Mouse (Mus musculus): ENCODE data around the gene Kif26b. TPM values are rescaled to one million over a fixed set of nuclear protein-coding genes. Genes with fewer than 3 reads are reported as not detected.

The Kif26b gene
- polyA plus RNA-seq, 1 experiment from 2014 or later, result 11.1 TPM

DNA sequence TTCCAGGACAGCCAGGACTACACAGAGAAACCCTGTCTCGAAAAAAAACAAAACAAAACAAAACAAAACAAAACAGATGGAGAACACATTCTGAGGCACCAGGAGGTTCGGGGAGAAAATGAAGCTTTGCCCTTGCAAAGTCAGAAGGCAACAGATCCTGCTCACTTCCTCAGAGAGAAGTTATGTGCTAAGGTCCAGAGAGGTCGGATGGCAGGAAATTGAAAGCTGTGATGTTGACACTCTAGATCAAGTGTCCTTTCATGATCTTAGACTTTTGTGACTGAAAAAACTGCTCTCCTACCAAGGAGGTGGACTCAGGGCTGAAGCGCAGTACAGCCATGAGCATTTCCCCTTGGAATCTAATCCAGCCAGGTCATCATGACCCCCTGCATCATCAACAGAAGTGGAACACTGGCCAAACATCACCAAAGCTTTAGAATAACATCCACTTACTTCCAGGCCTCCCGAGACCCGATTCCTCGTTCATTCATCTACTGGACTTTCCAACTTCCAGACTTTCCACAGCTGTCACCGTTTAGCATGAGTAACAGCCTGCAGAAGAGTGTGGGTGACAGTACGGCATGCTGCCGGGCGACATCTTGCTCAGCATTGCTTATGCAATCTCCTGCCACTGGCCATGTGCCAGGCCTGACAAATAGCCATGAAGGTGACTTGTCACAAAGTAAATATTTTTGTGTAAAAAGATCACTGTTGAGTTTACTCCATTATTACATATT, 112.0 kb downstream of the Kif26b start:
- no peaks in the 10 kb centered on the region for H3K9me3 ChIP-seq (replicated peaks)
- H3K27ac ChIP-seq (replicated peaks), result no peak overlapping the region
- no peak for ATAC-seq (ENCODE audit: low FRiP score)
- no peak overlapping the region for H3K9ac ChIP-seq (replicated peaks)
- H3K4me3 ChIP-seq (replicated peaks), result no peak overlapping the region
- 75% methylated on average over 11 of the region's 11 CpGs for WGBS
- H3K4me2 ChIP-seq, result no peak overlapping the region
- peaks cover 31% of the 10 kb centered on the region for H3K4me1 ChIP-seq
- no peaks in the 10 kb centered on the region for H3K36me3 ChIP-seq
- H3K27me3 ChIP-seq (replicated peaks), result no peaks in the 10 kb centered on the region

- Histone ChIP-seq H3K9me3 (replicated peaks) (no peaks in the 10 kb centered on the region), H3K4me1 (peaks cover 26% of the 10 kb centered on the region), H3K4me2 (no peak overlapping the region), H3K36me3 (no peaks in the 10 kb centered on the region), H3K4me3 (replicated peaks) (no peak overlapping the region), H3K9ac (replicated peaks) (no peak overlapping the region), H3K27ac (replicated peaks) (no peak overlapping the region), H3K27me3 (replicated peaks) (no peaks in the 10 kb centered on the region)
- 73% methylated on average over 2 of the region's 2 CpGs for WGBS
- no peak for ATAC-seq (ENCODE audit: low FRiP score)
Measured at GRCm38 (mm10) chr1:178641788-178642187, 112.9 kb downstream of the Kif26b start.

DNA sequence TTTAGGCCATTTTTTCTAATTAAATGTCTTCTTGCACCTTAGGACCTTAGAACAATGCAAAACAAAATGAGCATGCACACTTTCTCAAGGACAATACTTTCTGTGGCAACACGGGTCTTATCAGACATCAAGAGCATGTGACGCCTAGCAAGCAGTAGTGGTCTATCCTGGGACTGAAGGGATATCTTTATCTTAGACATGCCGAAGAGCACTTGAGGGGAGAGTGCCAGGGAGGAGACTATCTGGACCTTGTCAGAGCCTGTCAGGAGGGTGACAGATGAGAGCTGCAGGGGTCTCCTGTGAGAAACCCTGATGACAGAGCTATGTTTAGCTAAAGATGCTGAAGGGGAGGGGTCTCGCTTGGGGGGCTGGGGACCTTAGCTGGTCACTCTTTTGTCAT, 116.0 kb downstream of the Kif26b start:
- H3K9ac ChIP-seq (replicated peaks), result no peak overlapping the region
- no peaks in the 10 kb centered on the region for H3K36me3 ChIP-seq
- H3K4me1 ChIP-seq, result peaks cover 13% of the 10 kb centered on the region; the same call in 1 of the 2 replicates
- no peak for ATAC-seq (ENCODE audit: low FRiP score)
- no peaks in the 10 kb centered on the region for H3K27me3 ChIP-seq (replicated peaks)
- no peak overlapping the region for H3K27ac ChIP-seq (replicated peaks)
- H3K4me2 ChIP-seq, result no peak overlapping the region
- H3K4me3 ChIP-seq (replicated peaks), result no peak overlapping the region
- WGBS, result 82% methylated on average over 4 of the region's 4 CpGs
- H3K9me3 ChIP-seq (replicated peaks), result no peaks in the 10 kb centered on the region

DNA sequence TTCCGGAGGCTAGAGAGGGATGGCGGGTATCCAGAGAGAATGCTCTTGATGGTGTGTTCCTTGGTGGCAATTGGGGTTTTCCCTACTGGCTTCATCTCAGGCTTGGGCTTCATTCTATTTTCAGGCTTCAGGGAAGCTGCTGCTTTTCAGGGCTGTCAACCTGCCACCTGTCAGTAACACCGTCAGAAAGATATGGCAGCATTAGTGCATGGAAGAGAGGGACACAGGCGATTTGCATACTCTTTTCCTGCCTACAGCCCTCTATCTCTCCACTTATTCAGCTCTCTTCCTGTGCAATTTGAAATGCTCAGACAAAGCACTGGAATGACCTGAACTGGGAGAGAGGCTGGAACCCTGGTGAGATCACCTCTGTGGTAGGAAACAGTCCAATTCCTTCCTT, 117.7 kb downstream of the Kif26b start:
- Histone ChIP-seq H3K9ac (replicated peaks) (no peak overlapping the region), H3K27ac (replicated peaks) (no peak overlapping the region), H3K4me3 (replicated peaks) (no peak overlapping the region), H3K4me1 (peaks cover 4% of the 10 kb centered on the region; the same call in 1 of the 2 replicates), H3K9me3 (replicated peaks) (no peaks in the 10 kb centered on the region), H3K4me2 (no peak overlapping the region), H3K36me3 (no peaks in the 10 kb centered on the region), H3K27me3 (replicated peaks) (no peaks in the 10 kb centered on the region)
- 82% methylated on average over 4 of the region's 4 CpGs for WGBS
- ATAC-seq (ENCODE audit: low FRiP score), result no peak

- no peak overlapping the region for H3K4me2 ChIP-seq
- ATAC-seq (ENCODE audit: low FRiP score), result no peak
- no peak overlapping the region for H3K9ac ChIP-seq (replicated peaks)
- no peak overlapping the region for H3K4me3 ChIP-seq (replicated peaks)
- no peaks in the 10 kb centered on the region for H3K9me3 ChIP-seq (replicated peaks)
- peaks cover 6% of the 10 kb centered on the region; the same call in 1 of the 2 replicates for H3K4me1 ChIP-seq
- H3K27ac ChIP-seq (replicated peaks), result no peak overlapping the region
- no peaks in the 10 kb centered on the region for H3K27me3 ChIP-seq (replicated peaks)
- WGBS, result 83% methylated on average over 4 of the region's 4 CpGs
- no peaks in the 10 kb centered on the region for H3K36me3 ChIP-seq
Measured at GRCm38 (mm10) chr1:178655525-178655924, 126.6 kb downstream of the Kif26b start.

DNA sequence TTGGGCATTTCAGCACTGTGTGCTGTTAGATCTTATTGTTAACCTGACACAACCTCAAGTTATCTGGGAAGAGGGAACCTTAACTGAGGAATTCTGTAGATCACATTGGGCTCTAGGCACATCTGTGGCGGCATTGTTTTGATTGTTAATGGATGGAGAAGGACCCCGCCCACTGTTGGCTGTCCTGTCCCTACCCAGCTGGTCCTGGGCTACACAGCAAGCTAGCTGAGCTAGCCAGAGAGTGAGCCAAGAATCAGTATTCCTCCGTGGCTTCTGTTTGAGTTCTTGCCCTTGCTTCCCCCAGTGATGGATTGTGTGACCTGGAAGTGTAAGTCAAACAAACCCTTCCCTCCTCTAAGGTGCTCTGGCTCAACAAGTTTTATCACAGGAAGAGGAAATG, 132.1 kb downstream of the Kif26b start:
- H3K4me3 ChIP-seq (replicated peaks), result no peak overlapping the region
- H3K36me3 ChIP-seq, result no peaks in the 10 kb centered on the region
- H3K4me2 ChIP-seq, result no peak overlapping the region
- H3K9ac ChIP-seq (replicated peaks), result no peak overlapping the region
- H3K27ac ChIP-seq (replicated peaks), result no peak overlapping the region
- no peaks in the 10 kb centered on the region for H3K9me3 ChIP-seq (replicated peaks)
- WGBS, result 63% methylated on average over 3 of the region's 3 CpGs
- H3K4me1 ChIP-seq, result peaks cover 5% of the 10 kb centered on the region; the same call in 1 of the 2 replicates
- no peak for ATAC-seq (ENCODE audit: low FRiP score)
- H3K27me3 ChIP-seq (replicated peaks), result no peaks in the 10 kb centered on the region

- H3K27ac ChIP-seq (replicated peaks), result no peak overlapping the region
- no peaks in the 10 kb centered on the region for H3K36me3 ChIP-seq
- no peaks in the 10 kb centered on the region for H3K27me3 ChIP-seq (replicated peaks)
- H3K4me1 ChIP-seq, result peaks cover 5% of the 10 kb centered on the region; the same call in 1 of the 2 replicates
- 63% methylated on average over 5 of the region's 5 CpGs for WGBS
- no peak for ATAC-seq (ENCODE audit: low FRiP score)
- H3K9ac ChIP-seq (replicated peaks), result no peak overlapping the region
- H3K9me3 ChIP-seq (replicated peaks), result no peaks in the 10 kb centered on the region
- H3K4me3 ChIP-seq (replicated peaks), result no peak overlapping the region
- H3K4me2 ChIP-seq, result no peak overlapping the region
Measured at GRCm38 (mm10) chr1:178661556-178661955, 132.6 kb downstream of the Kif26b start.

GRCm38 (mm10) chr1:178663539-178663938, 134.6 kb downstream of the Kif26b start:
- WGBS, result 88% methylated on average over 1 of the region's 1 CpGs

GRCm38 (mm10) chr1:178664271-178664969, 135.5 kb downstream of the Kif26b start:
- Histone ChIP-seq H3K36me3 (no peaks in the 10 kb centered on the region), H3K9ac (replicated peaks) (no peak overlapping the region), H3K9me3 (replicated peaks) (no peaks in the 10 kb centered on the region), H3K27ac (replicated peaks) (no peak overlapping the region), H3K4me1 (peaks cover 5% of the 10 kb centered on the region; the same call in 1 of the 2 replicates), H3K4me2 (no peak overlapping the region), H3K4me3 (replicated peaks) (no peak overlapping the region), H3K27me3 (replicated peaks) (no peaks in the 10 kb centered on the region)
- ATAC-seq (ENCODE audit: low FRiP score), result no peak
- WGBS, result 78% methylated on average over 5 of the region's 5 CpGs

More at GRCm38 (mm10) chr1:178663539-178663938, 134.6 kb downstream of the Kif26b start:
- H3K27ac ChIP-seq (replicated peaks), result no peak overlapping the region
- no peaks in the 10 kb centered on the region for H3K9me3 ChIP-seq (replicated peaks)
- peaks cover 5% of the 10 kb centered on the region; the same call in 1 of the 2 replicates for H3K4me1 ChIP-seq
- no peak for ATAC-seq (ENCODE audit: low FRiP score)
- no peaks in the 10 kb centered on the region for H3K36me3 ChIP-seq
- H3K4me2 ChIP-seq, result no peak overlapping the region
- H3K9ac ChIP-seq (replicated peaks), result no peak overlapping the region
- no peak overlapping the region for H3K4me3 ChIP-seq (replicated peaks)
- no peaks in the 10 kb centered on the region for H3K27me3 ChIP-seq (replicated peaks)

DNA sequence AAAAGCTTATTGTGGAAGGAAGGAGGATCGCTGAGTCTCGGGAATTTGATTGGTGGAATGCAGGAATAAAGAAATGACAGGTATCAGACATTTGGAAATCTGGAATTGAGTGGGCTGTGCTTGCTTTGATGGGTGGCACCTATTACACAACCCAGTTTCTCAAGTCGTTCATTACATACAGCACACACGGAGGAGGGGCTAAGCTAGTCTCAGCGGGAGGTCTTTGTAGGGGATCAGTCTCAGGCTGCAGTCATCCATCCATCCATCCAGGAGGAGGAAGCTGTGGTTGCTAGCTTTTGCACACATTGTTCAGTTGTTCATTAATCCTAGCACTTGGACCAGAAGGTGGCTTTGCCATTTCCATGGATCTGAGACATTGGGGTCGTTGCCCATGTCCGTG, 137.6 kb downstream of the Kif26b start:
- 78% methylated on average over 7 of the region's 7 CpGs for WGBS
- ATAC-seq (ENCODE audit: low FRiP score), result no peak
- Histone ChIP-seq H3K27ac (replicated peaks) (no peak overlapping the region), H3K36me3 (no peaks in the 10 kb centered on the region), H3K9me3 (replicated peaks) (no peaks in the 10 kb centered on the region), H3K4me1 (peaks cover 5% of the 10 kb centered on the region; the same call in 1 of the 2 replicates), H3K4me2 (no peak overlapping the region), H3K27me3 (replicated peaks) (no peaks in the 10 kb centered on the region), H3K9ac (replicated peaks) (no peak overlapping the region), H3K4me3 (replicated peaks) (no peak overlapping the region)

DNA sequence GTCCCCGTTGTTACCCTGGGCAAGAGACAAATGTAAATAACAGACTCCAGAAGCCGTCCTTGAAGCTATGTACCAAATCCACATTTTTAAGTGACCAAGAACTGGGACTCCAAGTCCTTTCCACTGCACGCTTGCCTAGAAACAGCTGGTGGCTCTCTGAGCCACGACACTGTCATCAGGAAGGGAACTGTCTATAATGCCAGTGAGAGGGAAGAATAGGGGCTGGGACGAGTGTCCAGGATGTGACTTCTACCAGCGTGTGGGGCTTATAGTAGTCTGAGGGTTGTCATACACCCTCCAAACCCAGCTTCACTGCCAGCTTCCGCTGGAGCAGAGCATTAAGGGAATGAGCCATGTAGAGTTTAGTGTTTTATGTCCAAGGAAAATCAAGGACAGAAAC, 138.9 kb downstream of the Kif26b start:
- no peak for ATAC-seq (ENCODE audit: low FRiP score)
- H3K4me3 ChIP-seq (replicated peaks), result no peak overlapping the region
- H3K9ac ChIP-seq (replicated peaks), result no peak overlapping the region
- WGBS, result 76% methylated on average over 7 of the region's 7 CpGs
- H3K9me3 ChIP-seq (replicated peaks), result no peaks in the 10 kb centered on the region
- no peak overlapping the region for H3K4me2 ChIP-seq
- H3K36me3 ChIP-seq, result no peaks in the 10 kb centered on the region
- no peak overlapping the region for H3K27ac ChIP-seq (replicated peaks)
- peaks cover 15% of the 10 kb centered on the region for H3K4me1 ChIP-seq
- H3K27me3 ChIP-seq (replicated peaks), result no peaks in the 10 kb centered on the region

- Histone ChIP-seq H3K27me3 (replicated peaks) (no peaks in the 10 kb centered on the region), H3K4me1 (peaks cover 23% of the 10 kb centered on the region), H3K27ac (replicated peaks) (no peak overlapping the region), H3K4me2 (no peak overlapping the region), H3K9me3 (replicated peaks) (no peaks in the 10 kb centered on the region), H3K36me3 (no peaks in the 10 kb centered on the region), H3K4me3 (replicated peaks) (no peak overlapping the region), H3K9ac (replicated peaks) (no peak overlapping the region)
- WGBS, result 98% methylated on average over 4 of the region's 4 CpGs
- no peak for ATAC-seq (ENCODE audit: low FRiP score)
Measured at GRCm38 (mm10) chr1:178668907-178669306, 140.0 kb downstream of the Kif26b start.

All from neural tube, embryonic 15.5 days (tissue).